Mouse (Mus musculus) 3134 (cell line): Measurements from ENCODE around the gene Tekt3.

ENCODE experiments used
- DNase-seq: peaks from one replicate; pipeline ENCODE4 v3.0.0-alpha.2; 2011; ENCODE audit warnings: low spot score; ENCODE audit not compliant: insufficient read length; ENCODE audit errors: extremely low read depth

Tekt3 gene

GRCm38 (mm10) chr11:63142816-63143215 lies 81.4 kb downstream of the Tekt3 start:
- DNase-seq: no peak

- no peak for DNase-seq
Observed at GRCm38 (mm10) chr11:63143486-63143885, 82.0 kb downstream of the Tekt3 start.
